Mouse (Mus musculus): ENCODE data around the gene Gm10490.
"Not testable (repeated sequence)": the region's sequence is repeated elsewhere in the genome, so short reads cannot be mapped to it uniquely, and the experiment has no call there.

GRCm38 (mm10) chrX:7915669-7916068, 6.3 kb downstream of the Gm10490 start:
- TF ChIP-seq POLR2A (IDR thresholded peaks at IDR 0.05; ENCODE audit: insufficient read length, low read depth); USF1 (IDR thresholded peaks at IDR 0.05; ENCODE audit: low read depth); MYOG (IDR thresholded peaks at IDR 0.05; ENCODE audit: control insufficient read depth in 1 of 3, insufficient read depth in 1 of 3, insufficient read length in 2 of 3, low read depth in 2 of 3); TCF12 (IDR thresholded peaks at IDR 0.05; ENCODE audit: insufficient read depth, poor library complexity, severe bottlenecking); POLR2AphosphoS2 (IDR thresholded peaks at IDR 0.05; ENCODE audit: insufficient read length, low read depth); MAX (IDR thresholded peaks at IDR 0.05; ENCODE audit: low read depth); MYOD1 (IDR thresholded peaks at IDR 0.05; ENCODE audit: control insufficient read depth in 1 of 3, insufficient read length in 2 of 3, low read depth in 2 of 3); E2F4 (IDR thresholded peaks at IDR 0.05; ENCODE audit: insufficient read depth); SRF (IDR thresholded peaks at IDR 0.05; ENCODE audit: control insufficient read depth, insufficient read length, low read depth); CEBPB (IDR thresholded peaks at IDR 0.05; ENCODE audit: insufficient read depth, poor library complexity, severe bottlenecking); TCF3 (IDR thresholded peaks at IDR 0.05; ENCODE audit: insufficient read length, low read depth): not testable (repeated sequence)
